Mouse (Mus musculus) right cerebral cortex, postnatal 10 days (tissue): ENCODE data around the gene Gm3020.
"Not testable (repeated sequence)": the region's sequence is repeated elsewhere in the genome, so short reads cannot be mapped to it uniquely, and the experiment has no call there.

ENCODE experiments used
- DNase-seq, 2 experiments: peaks; one replicate each; pipeline ENCODE4 v3.0.0; 2021; ENCODE audit warnings: low spot score in 2 of 2

Gm3020 gene

DNA sequence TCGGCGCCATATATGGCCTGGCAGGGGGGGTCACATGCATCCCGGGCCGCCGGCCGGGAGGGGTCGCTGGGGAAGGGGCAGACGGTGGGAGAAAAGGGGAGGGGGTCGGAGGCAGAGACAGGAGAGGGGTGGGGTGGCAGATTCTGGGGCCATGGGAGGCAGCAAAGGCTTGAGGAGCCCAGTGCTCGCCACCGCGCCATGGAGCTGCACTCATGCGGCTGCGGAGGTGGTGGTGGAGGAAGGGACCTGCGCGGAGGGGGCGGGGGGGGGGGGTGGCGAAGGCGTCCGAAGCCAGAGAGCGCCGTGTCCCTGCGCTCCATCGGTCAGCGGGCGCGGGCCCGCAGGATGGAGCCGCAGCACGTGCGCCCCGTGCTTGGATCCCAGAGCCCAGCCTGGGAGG is at the start of gene Gm3020:
Gm3020 (plus strand) TSS at position 301 of the 400 bp plus-strand sequence.
- not testable (repeated sequence) for DNase-seq

DNA sequence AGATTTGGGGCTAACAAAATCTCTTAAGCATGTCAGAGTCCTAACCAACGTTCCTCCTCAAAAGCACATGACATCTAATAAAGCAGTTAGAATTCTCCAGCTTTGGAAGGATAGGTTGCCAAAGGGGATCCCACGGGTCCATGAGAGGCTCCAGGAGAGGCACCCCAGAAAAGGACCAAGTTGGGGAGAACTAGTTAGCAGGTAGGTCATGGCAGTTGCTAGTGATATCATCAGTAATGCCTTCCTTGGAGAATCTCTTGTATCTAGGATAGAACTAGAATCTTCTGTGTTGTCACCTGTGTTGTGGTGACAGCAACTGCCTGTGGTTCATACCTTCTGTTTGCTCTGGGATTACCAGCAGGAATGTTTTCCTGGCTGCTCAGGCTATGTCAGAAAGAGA is 17.6 kb upstream of the Gm3020 start, which contains the start of gene Gm3012:
Gm3012 (plus strand) TSS at position 301 of the 400 bp plus-strand sequence.
- not testable (repeated sequence) for DNase-seq

DNA sequence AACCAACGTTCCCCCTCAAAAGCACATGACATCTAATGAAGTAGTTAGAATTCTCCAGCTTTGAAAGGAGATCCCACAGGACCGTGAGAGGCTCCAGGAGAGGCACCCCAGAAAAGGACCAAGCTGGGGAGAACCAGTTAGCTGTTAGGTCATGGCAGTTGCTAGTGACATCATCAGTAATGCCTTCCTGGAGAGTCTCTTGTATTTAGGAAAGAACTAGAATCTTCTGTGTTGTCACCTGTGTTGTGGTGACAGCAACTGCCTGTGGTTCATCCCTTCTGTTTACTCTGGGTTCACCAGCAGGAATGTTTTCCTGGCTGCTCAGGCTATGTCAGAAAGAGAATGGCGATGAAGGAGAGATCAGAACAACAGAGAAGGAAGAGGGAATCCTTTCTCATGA is 36.7 kb downstream of the Gm3020 start, which contains the start of gene Gm3043:
Gm3043 (plus strand) TSS at position 301 of the 400 bp plus-strand sequence.
- DNase-seq, result not testable (repeated sequence)
